Mouse (Mus musculus): ENCODE results near the gene Lrrc58.

GRCm38 (mm10) chr16:37856327-37856726, 11.9 kb upstream of the Lrrc58 start:
- no peak for TF ChIP-seq CTCF (IDR thresholded peaks at IDR 0.05; ENCODE audit: low read depth)
- no peak for TF ChIP-seq EP300 (optimal IDR thresholded peaks at IDR 0.05)
